Mouse (Mus musculus): ENCODE data around the gene Sec22a. TPM values are rescaled to one million over a fixed set of nuclear protein-coding genes. Genes with fewer than 3 reads are reported as not detected.

Sec22a gene
- polyA plus RNA-seq, 1 experiment: 23.4 TPM

GRCm38 (mm10) chr16:35272417-35272816 lies 91.3 kb downstream of the Sec22a start:
- Histone ChIP-seq H3K4me3 (replicated peaks; ENCODE audit: extremely low read depth, low read depth, low read length) (no peak overlapping the region), H3K4me1 (ENCODE audit: control insufficient read depth, insufficient read depth, low read length) (no peaks in the 10 kb centered on the region)
- WGBS: 69% methylated on average over 4 of the region's 4 CpGs
- DNase-seq: no peak
- no peak for TF ChIP-seq CTCF (IDR thresholded peaks at IDR 0.05; ENCODE audit: insufficient read depth, low read length)
- no peak for TF ChIP-seq POLR2A (IDR thresholded peaks at IDR 0.05; ENCODE audit: borderline replicate concordance, extremely low read depth, low read depth, low read length)

GRCm38 (mm10) chr16:35271572-35271971 lies 92.1 kb downstream of the Sec22a start:
- H3K4me3 ChIP-seq (replicated peaks; ENCODE audit: extremely low read depth, low read depth, low read length): no peak overlapping the region
- DNase-seq: no peak
- WGBS: 40% methylated on average over 4 of the region's 4 CpGs
- TF ChIP-seq POLR2A (IDR thresholded peaks at IDR 0.05; ENCODE audit: borderline replicate concordance, extremely low read depth, low read depth, low read length) (no peak), CTCF (IDR thresholded peaks at IDR 0.05; ENCODE audit: insufficient read depth, low read length) (no peak)
- H3K4me1 ChIP-seq (ENCODE audit: control insufficient read depth, insufficient read depth, low read length): no peaks in the 10 kb centered on the region

GRCm38 (mm10) chr16:35270945-35271344 lies 92.8 kb downstream of the Sec22a start:
- Histone ChIP-seq H3K4me3 (replicated peaks; ENCODE audit: extremely low read depth, low read depth, low read length) (no peak overlapping the region), H3K4me1 (ENCODE audit: control insufficient read depth, insufficient read depth, low read length) (no peaks in the 10 kb centered on the region)
- no peak for TF ChIP-seq CTCF (IDR thresholded peaks at IDR 0.05; ENCODE audit: insufficient read depth, low read length)
- TF ChIP-seq POLR2A (IDR thresholded peaks at IDR 0.05; ENCODE audit: borderline replicate concordance, extremely low read depth, low read depth, low read length): no peak
- DNase-seq: no peak
- 79% methylated on average over 6 of the region's 6 CpGs for whole genome bisulfite sequencing

- WGBS: 40% methylated on average over 10 of the region's 10 CpGs
- DNase-seq: peak; percentile 72
- TF ChIP-seq POLR2A (IDR thresholded peaks at IDR 0.05; ENCODE audit: borderline replicate concordance, extremely low read depth, low read depth, low read length) (no peak), CTCF (IDR thresholded peaks at IDR 0.05; ENCODE audit: insufficient read depth, low read length) (peak; percentile 87)
These were observed 93.3 kb downstream of the Sec22a start for GRCm38 (mm10) chr16:35270353-35270934.

More at GRCm38 (mm10) chr16:35270353-35270934, 93.3 kb downstream of the Sec22a start:
- Histone ChIP-seq H3K4me1 (ENCODE audit: control insufficient read depth, insufficient read depth, low read length) (no peaks in the 10 kb centered on the region), H3K4me3 (replicated peaks; ENCODE audit: extremely low read depth, low read depth, low read length) (no peak overlapping the region)

Other genes with a start within 250 kb of the Sec22a start
- gene Adcy5, start 209.0 kb downstream of the Sec22a start, polyA plus RNA-seq (2012; rRNA removed): 17.5 and 18.3 TPM in 2 replicates
- 10.5 and 11.3 TPM in 2 replicates for gene Pdia5, start 127.0 kb upstream of the Sec22a start, polyA plus RNA-seq (2012; rRNA removed)
- 0.51 and 0.76 TPM in 2 replicates for gene Sema5b, start 177.2 kb upstream of the Sec22a start, polyA plus RNA-seq (2012; rRNA removed)

All from lung, adult 2 months (tissue).